Mouse (Mus musculus): ENCODE measurements around the gene Caps2.
"Not testable (repeated sequence)": the region's sequence is repeated elsewhere in the genome, so short reads cannot be mapped to it uniquely, and the experiment has no call there.

- not testable (repeated sequence) for TF ChIP-seq POLR2A (IDR thresholded peaks at IDR 0.05; ENCODE audit: insufficient read length, low read depth); MAX (IDR thresholded peaks at IDR 0.05; ENCODE audit: low read depth); POLR2AphosphoS2 (IDR thresholded peaks at IDR 0.05; ENCODE audit: insufficient read length, low read depth); TCF12 (IDR thresholded peaks at IDR 0.05; ENCODE audit: insufficient read depth, poor library complexity, severe bottlenecking); TCF3 (IDR thresholded peaks at IDR 0.05; ENCODE audit: insufficient read length, low read depth)
Observed at GRCm38 (mm10) chr10:112232733-112233132, 69.3 kb downstream of the Caps2 start.
